Mouse (Mus musculus): Measurements from ENCODE around the gene Stambp.

Gene Stambp

GRCm38 (mm10) chr6:83501524-83502310 is 70.8 kb downstream of the Stambp start:
- DNase-seq (ENCODE audit: low spot score in 2 of 2), result no peak

GRCm38 (mm10) chr6:83500462-83500861 is 72.1 kb downstream of the Stambp start:
- DNase-seq (ENCODE audit: low spot score in 2 of 2), result no peak

GRCm38 (mm10) chr6:83499078-83499477 is 73.5 kb downstream of the Stambp start:
- peak; percentile 43 to 47 for DNase-seq (ENCODE audit: low spot score in 2 of 2)

GRCm38 (mm10) chr6:83496753-83497710 is 75.5 kb downstream of the Stambp start:
- peak in 1 of 2 experiments; percentile 7 for DNase-seq (ENCODE audit: low spot score in 2 of 2)

GRCm38 (mm10) chr6:83496009-83496752 is 76.3 kb downstream of the Stambp start:
- DNase-seq (ENCODE audit: low spot score in 2 of 2), result no peak
